Mouse (Mus musculus): ENCODE results near the gene Slc36a2. TPM values are rescaled to one million over a fixed set of nuclear protein-coding genes. Genes with fewer than 3 reads are reported as not detected.

The Slc36a2 gene
- polyA plus RNA-seq, 1 experiment from 2014 or later = 25.4 TPM

GRCm38 (mm10) chr11:55197086-55197485 is 12.2 kb upstream of the Slc36a2 start:
- 48% methylated on average over 6 of the region's 6 CpGs for WGBS

GRCm38 (mm10) chr11:55190216-55190615 is 5.3 kb upstream of the Slc36a2 start:
- ATAC-seq = peak; percentile 84
- DNase-seq (ENCODE audit: low spot score) = peak; percentile 71
- peak; percentile 44 for TF ChIP-seq EP300 (IDR thresholded peaks at IDR 0.05)
- no peak for TF ChIP-seq CTCF (IDR thresholded peaks at IDR 0.05)
- no peak overlapping the region for H3K27ac ChIP-seq (ENCODE audit: low read length)
- H3K4me3 ChIP-seq (ENCODE audit: low read depth, low read length) = no peak overlapping the region
- H3K36me3 ChIP-seq (ENCODE audit: insufficient read depth, low read length) = no peaks in the 10 kb centered on the region
- no peaks in the 10 kb centered on the region for H3K9me3 ChIP-seq (ENCODE audit: low read length)
- H3K4me1 ChIP-seq (ENCODE audit: insufficient read depth, low read depth, low read length) = no peaks in the 10 kb centered on the region
- no peaks in the 10 kb centered on the region for H3K27me3 ChIP-seq (replicated peaks; ENCODE audit: insufficient read depth, low read length)
- no peak overlapping the region for H3K9ac ChIP-seq (replicated peaks; ENCODE audit: low read depth)
- H3K4me2 ChIP-seq (replicated peaks; ENCODE audit: low read depth, low read length) = no peak overlapping the region
- 49% methylated on average over 3 of the region's 3 CpGs for WGBS

More at GRCm38 (mm10) chr11:55197086-55197485, 12.2 kb upstream of the Slc36a2 start:
- no peak overlapping the region for H3K9ac ChIP-seq (replicated peaks; ENCODE audit: low read depth)
- no peak for TF ChIP-seq CTCF (IDR thresholded peaks at IDR 0.05)
- no peak for TF ChIP-seq EP300 (IDR thresholded peaks at IDR 0.05)
- H3K27ac ChIP-seq (ENCODE audit: low read length) = no peak overlapping the region
- no peaks in the 10 kb centered on the region for H3K36me3 ChIP-seq (ENCODE audit: insufficient read depth, low read length)
- H3K4me1 ChIP-seq (ENCODE audit: insufficient read depth, low read depth, low read length) = no peaks in the 10 kb centered on the region
- DNase-seq (ENCODE audit: low spot score) (no peak), ATAC-seq (no peak)
- H3K27me3 ChIP-seq (replicated peaks; ENCODE audit: insufficient read depth, low read length) = no peaks in the 10 kb centered on the region
- H3K4me2 ChIP-seq (replicated peaks; ENCODE audit: low read depth, low read length) = no peak overlapping the region
- no peaks in the 10 kb centered on the region for H3K9me3 ChIP-seq (ENCODE audit: low read length)
- no peak overlapping the region for H3K4me3 ChIP-seq (ENCODE audit: low read depth, low read length)

DNA sequence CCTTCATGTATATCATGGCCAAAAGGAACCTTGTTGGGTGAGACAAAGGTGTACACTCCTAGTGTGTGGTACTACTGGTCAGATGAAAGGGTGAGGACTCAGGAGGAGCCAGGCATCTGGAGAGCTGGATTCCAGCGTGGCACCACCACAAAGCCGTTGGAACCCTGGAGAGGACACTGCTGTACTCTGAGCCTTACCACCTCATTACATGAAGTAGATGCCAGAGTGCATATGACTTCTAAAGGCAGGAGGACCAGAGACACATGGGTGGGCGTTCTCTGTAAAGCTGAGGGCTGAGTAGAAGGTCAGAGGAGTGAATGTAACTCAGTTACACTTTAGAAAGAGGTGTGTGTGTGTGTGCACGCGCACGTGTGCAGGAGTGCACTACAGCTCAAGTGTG is 2.9 kb upstream of the Slc36a2 start:
- H3K27ac ChIP-seq (ENCODE audit: low read length) = no peak overlapping the region
- H3K27me3 ChIP-seq (replicated peaks; ENCODE audit: insufficient read depth, low read length) = no peaks in the 10 kb centered on the region
- no peaks in the 10 kb centered on the region for H3K9me3 ChIP-seq (ENCODE audit: low read length)
- DNase-seq (ENCODE audit: low spot score) (peak; percentile 57), ATAC-seq (no peak)
- H3K9ac ChIP-seq (replicated peaks; ENCODE audit: low read depth) = no peak overlapping the region
- no peak overlapping the region for H3K4me2 ChIP-seq (replicated peaks; ENCODE audit: low read depth, low read length)
- TF ChIP-seq EP300 (IDR thresholded peaks at IDR 0.05) (no peak), CTCF (IDR thresholded peaks at IDR 0.05) (no peak)
- no peaks in the 10 kb centered on the region for H3K36me3 ChIP-seq (ENCODE audit: insufficient read depth, low read length)
- no peaks in the 10 kb centered on the region for H3K4me1 ChIP-seq (ENCODE audit: insufficient read depth, low read depth, low read length)
- no peak overlapping the region for H3K4me3 ChIP-seq (ENCODE audit: low read depth, low read length)
- WGBS = 65% methylated on average over 6 of the region's 6 CpGs

DNA sequence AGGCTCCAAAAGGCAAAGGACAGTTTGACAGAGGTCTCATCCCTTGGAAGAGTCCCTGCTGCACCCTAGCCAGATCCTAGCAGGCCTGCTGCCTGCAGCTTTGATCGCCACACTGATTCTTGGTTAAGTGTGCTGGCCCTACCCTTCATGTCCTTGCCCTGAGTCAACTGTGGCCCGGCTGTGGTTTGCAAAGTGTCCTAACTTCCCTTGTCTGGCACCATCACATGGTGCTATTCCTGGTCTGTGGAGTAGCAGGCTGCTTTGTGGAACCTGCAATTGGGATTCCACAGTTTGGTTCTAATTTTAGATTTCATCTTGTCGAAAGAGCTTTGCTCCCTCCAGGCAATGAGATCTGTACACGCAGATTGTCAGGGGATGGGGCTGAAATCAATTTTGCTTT is 2.4 kb upstream of the Slc36a2 start:
- Histone ChIP-seq H3K36me3 (ENCODE audit: insufficient read depth, low read length) (no peaks in the 10 kb centered on the region), H3K4me3 (ENCODE audit: low read depth, low read length) (no peak overlapping the region), H3K27ac (ENCODE audit: low read length) (no peak overlapping the region), H3K4me1 (ENCODE audit: insufficient read depth, low read depth, low read length) (no peaks in the 10 kb centered on the region), H3K9ac (replicated peaks; ENCODE audit: low read depth) (no peak overlapping the region), H3K4me2 (replicated peaks; ENCODE audit: low read depth, low read length) (no peak overlapping the region), H3K27me3 (replicated peaks; ENCODE audit: insufficient read depth, low read length) (no peaks in the 10 kb centered on the region), H3K9me3 (ENCODE audit: low read length) (no peaks in the 10 kb centered on the region)
- WGBS = 58% methylated on average over 4 of the region's 4 CpGs
- TF ChIP-seq EP300 (IDR thresholded peaks at IDR 0.05) = no peak
- TF ChIP-seq CTCF (IDR thresholded peaks at IDR 0.05) = no peak
- no peak for ATAC-seq
- DNase-seq (ENCODE audit: low spot score) = no peak

- WGBS = 79% methylated on average over 5 of the region's 5 CpGs
- Histone ChIP-seq H3K27ac (ENCODE audit: low read length) (peak overlapping the region; percentile 69), H3K9ac (replicated peaks; ENCODE audit: low read depth) (no peak overlapping the region), H3K36me3 (ENCODE audit: insufficient read depth, low read length) (no peaks in the 10 kb centered on the region), H3K4me2 (replicated peaks; ENCODE audit: low read depth, low read length) (peak overlapping the region; percentile 49), H3K27me3 (replicated peaks; ENCODE audit: insufficient read depth, low read length) (no peaks in the 10 kb centered on the region), H3K4me3 (ENCODE audit: low read depth, low read length) (peak overlapping the region; percentile 12; the same call in 1 of the 2 replicates), H3K4me1 (ENCODE audit: insufficient read depth, low read depth, low read length) (no peaks in the 10 kb centered on the region), H3K9me3 (ENCODE audit: low read length) (no peaks in the 10 kb centered on the region)
- no peak for TF ChIP-seq EP300 (IDR thresholded peaks at IDR 0.05)
- no peak for TF ChIP-seq CTCF (IDR thresholded peaks at IDR 0.05)
- no peak for ATAC-seq
- no peak for DNase-seq (ENCODE audit: low spot score)
These were observed 631 bp downstream of the Slc36a2 start for GRCm38 (mm10) chr11:55184246-55184645.

DNA sequence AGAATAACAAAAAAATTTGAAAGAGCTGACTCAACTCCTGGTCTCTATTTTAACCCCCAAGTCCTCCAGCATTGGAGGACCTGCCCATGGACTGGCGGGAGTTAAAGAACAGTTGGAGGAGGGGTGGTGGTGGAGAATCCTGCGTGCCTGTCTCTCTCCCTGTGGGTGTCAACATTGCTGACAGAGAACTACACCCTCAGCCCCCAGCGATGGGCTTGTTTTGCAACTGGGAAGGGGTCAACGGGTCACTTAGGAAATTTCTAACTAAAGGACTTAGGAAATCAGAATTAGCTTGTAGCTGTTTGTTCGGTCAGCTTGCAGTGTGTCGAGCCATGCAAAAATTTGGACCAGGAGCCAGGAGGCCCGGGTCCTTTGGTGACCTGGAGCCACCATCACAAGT is 1.8 kb downstream of the Slc36a2 start:
- no peak overlapping the region for H3K4me3 ChIP-seq (ENCODE audit: low read depth, low read length)
- no peak overlapping the region for H3K9ac ChIP-seq (replicated peaks; ENCODE audit: low read depth)
- H3K4me1 ChIP-seq (ENCODE audit: insufficient read depth, low read depth, low read length) = no peaks in the 10 kb centered on the region
- TF ChIP-seq EP300 (IDR thresholded peaks at IDR 0.05) (peak; percentile 12; the same call in 1 of the 2 replicates), CTCF (IDR thresholded peaks at IDR 0.05) (no peak)
- no peaks in the 10 kb centered on the region for H3K27me3 ChIP-seq (replicated peaks; ENCODE audit: insufficient read depth, low read length)
- no peaks in the 10 kb centered on the region for H3K36me3 ChIP-seq (ENCODE audit: insufficient read depth, low read length)
- no peaks in the 10 kb centered on the region for H3K9me3 ChIP-seq (ENCODE audit: low read length)
- ATAC-seq (peak; percentile 80), DNase-seq (ENCODE audit: low spot score) (peak; percentile 86)
- H3K27ac ChIP-seq (ENCODE audit: low read length) = peak overlapping the region; percentile 69; the same call in 1 of the 2 replicates
- 22% methylated on average over 7 of the region's 7 CpGs for WGBS
- H3K4me2 ChIP-seq (replicated peaks; ENCODE audit: low read depth, low read length) = peak overlapping the region; percentile 37; the same call in 1 of the 2 replicates

GRCm38 (mm10) chr11:55179856-55180255 is 5.0 kb downstream of the Slc36a2 start:
- Histone ChIP-seq H3K4me3 (ENCODE audit: low read depth, low read length) (no peak overlapping the region), H3K36me3 (ENCODE audit: insufficient read depth, low read length) (no peaks in the 10 kb centered on the region), H3K27ac (ENCODE audit: low read length) (no peak overlapping the region), H3K9ac (replicated peaks; ENCODE audit: low read depth) (no peak overlapping the region), H3K4me2 (replicated peaks; ENCODE audit: low read depth, low read length) (no peak overlapping the region), H3K9me3 (ENCODE audit: low read length) (no peaks in the 10 kb centered on the region), H3K27me3 (replicated peaks; ENCODE audit: insufficient read depth, low read length) (no peaks in the 10 kb centered on the region), H3K4me1 (ENCODE audit: insufficient read depth, low read depth, low read length) (no peaks in the 10 kb centered on the region)
- ATAC-seq = no peak
- no peak for DNase-seq (ENCODE audit: low spot score)
- 72% methylated on average over 3 of the region's 3 CpGs for WGBS
- TF ChIP-seq EP300 (IDR thresholded peaks at IDR 0.05) (no peak), CTCF (IDR thresholded peaks at IDR 0.05) (no peak)

Data from lung, postnatal 0 days (tissue).